Mouse (Mus musculus) gastrocnemius, adult 2 months (tissue): Measurements from ENCODE around the gene Pklr. TPM values are rescaled to one million over a fixed set of nuclear protein-coding genes. Genes with fewer than 3 reads are reported as not detected.

ENCODE experiments used
- DNase-seq: peaks from one replicate; pipeline ENCODE4 v3.0.0; 2022
- H3K27ac ChIP-seq: fragments of 200-600 bp; 2 replicates; pipeline ENCODE4 v1.8.1; 2022; ENCODE audit warnings: mild to moderate bottlenecking
- H3K4me3 ChIP-seq: fragments of 200-600 bp; 2 replicates; pipeline ENCODE4 v1.8.1; 2022; ENCODE audit warnings: mild to moderate bottlenecking, moderate library complexity
- CTCF ChIP-seq: fragments of 200-600 bp; IDR thresholded peaks from 2 replicates; pipeline ENCODE4 v1.8.1; 2022; ENCODE audit warnings: antibody characterized with exemption, mild to moderate bottlenecking, moderate library complexity
- intact Hi-C: fragments of 180-260 bp; cut with DNase I; formaldehyde crosslinking; loops from one replicate; pipeline ENCODE4 v1.15.1; 2025
- total RNA-seq, 2 experiments: library from RNA; stranded (reverse); gene quantifications; 2 replicates each; pipeline ENCODE4 v1.2.3; 2021

Pklr gene
- total RNA-seq, 2 experiments from 2014 or later = not detected

DNA sequence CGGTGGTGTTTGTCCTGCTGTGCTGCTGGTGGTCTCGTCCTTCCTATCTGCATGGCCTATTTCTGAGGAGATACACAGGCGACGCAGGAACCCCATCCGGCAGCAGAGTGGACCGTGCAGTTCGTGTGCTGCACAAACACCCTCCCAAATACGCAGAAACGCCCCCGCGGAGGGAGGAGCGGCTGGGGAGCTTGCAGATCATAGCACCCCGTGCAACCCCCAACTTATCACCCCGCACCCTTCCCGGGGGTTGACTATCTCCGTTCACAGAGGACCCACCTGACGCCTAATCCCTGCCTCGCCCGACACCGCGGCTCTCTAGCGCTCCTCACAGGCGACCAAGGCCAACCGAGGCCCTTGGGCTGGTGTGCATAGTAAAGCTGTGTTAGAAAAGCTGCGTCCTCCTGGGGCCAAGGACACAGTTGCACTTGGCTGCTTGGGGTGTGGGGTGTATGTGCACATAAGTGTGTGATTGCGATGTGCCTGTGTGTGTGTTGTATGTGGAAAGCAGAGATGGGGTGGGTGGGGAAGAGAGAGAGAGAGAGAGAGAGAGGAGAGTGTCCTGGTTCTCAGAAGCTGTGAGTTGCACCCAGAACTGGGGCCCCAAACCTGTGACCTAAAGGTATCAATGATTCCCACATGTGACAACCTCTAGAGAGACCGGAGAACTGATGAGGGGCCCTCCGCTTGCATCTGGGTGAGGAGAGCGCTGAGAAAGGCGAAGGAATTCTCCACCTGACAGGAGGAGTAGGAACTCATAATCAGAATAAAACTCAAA, 3.5 kb upstream of the Pklr start:
- peak; percentile 39; the same call in 1 of the 2 replicates for TF ChIP-seq CTCF
- Histone ChIP-seq H3K27ac (no peak overlapping the region), H3K4me3 (peak overlapping the region; percentile 40)
- intact Hi-C loops = no loop called here
- peak; percentile 29 for DNase-seq

DNA sequence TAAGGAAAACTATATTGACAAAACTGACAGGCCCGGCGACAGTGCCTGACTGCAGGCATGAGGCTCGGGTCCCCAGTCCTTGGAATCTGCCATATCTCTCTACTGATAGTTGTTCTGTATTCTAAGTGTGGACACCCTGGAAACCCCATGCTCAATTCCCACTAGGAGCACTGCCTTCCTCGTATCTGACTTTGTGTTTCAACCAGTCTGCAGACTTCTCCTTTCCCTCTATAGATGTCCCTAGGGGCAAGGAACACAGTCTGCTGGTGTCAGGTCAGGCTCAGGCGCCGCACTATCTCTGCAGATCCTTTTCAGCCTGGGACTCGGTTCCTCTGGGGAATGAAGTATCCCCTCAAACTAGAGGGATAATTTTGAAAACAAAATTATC, 2.9 kb upstream of the Pklr start:
- intact Hi-C loops = no loop called here
- Histone ChIP-seq H3K4me3 (no peak overlapping the region), H3K27ac (no peak overlapping the region)
- DNase-seq = no peak
- no peak for TF ChIP-seq CTCF

DNA sequence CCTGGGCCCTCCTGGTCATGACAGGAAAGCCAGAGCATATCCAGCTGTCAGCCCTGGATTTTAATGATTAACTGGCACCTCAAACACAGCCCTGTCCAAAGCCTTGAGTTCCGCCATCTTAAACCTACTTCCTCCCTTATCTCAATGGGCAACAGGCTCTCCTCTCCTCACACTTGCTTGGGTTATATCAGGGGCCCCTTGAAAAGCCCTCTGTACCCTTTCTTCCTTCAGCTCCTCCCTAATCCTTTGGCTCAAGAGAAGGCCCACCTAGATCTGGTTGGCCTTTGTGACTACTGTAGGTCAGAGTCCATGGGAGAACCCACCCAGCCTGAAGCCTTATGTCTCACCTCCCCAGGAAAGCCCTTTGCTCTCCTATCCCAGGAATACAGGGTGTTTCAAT, 2.2 kb upstream of the Pklr start:
- TF ChIP-seq CTCF = no peak
- intact Hi-C loops = no loop called here
- Histone ChIP-seq H3K27ac (no peak overlapping the region), H3K4me3 (no peak overlapping the region)
- DNase-seq = no peak

DNA sequence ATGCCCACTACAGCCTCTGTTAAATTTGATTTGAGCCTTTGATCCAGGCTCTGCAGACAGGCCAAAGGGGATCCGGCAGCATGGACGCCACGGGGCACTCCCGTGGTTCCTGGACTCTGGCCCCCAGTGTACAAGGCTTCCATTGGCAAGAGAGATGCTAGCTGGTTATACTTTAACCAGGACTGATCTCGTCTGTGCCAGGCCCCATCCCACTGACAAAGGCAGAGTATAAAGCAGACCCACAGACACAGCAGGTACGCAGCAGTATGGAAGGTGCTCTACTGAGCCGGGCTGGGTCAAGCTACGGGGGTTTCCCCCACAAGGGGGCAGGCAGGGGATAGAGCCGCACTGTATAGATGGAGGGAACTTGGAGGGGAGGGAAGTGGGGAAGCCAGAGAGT, 423 bp downstream of the Pklr start:
- DNase-seq = no peak
- intact Hi-C loops = no loop called here
- Histone ChIP-seq H3K4me3 (no peak overlapping the region), H3K27ac (no peak overlapping the region)
- TF ChIP-seq CTCF = no peak

DNA sequence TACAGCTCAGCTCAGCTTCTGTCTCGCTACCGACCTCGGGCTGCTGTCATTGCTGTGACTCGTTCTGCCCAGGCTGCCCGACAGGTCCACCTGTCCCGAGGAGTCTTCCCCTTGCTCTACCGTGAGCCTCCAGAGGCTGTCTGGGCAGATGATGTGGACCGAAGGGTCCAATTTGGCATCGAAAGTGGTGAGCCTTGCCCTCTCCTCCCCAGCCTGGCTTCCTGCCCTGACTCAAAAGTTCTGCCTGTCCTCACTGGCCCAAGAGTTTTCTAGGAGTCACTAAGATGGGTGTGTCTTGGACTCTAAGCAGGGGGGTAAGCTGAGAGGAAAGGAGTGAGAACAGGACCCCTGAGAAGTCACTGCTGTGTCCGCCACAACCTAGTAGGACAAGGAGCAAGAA, 8.9 kb downstream of the Pklr start:
- H3K27ac ChIP-seq = no peak overlapping the region
- TF ChIP-seq CTCF = no peak
- no peak overlapping the region for H3K4me3 ChIP-seq
- intact Hi-C loops = no loop called here
- DNase-seq = no peak

DNA sequence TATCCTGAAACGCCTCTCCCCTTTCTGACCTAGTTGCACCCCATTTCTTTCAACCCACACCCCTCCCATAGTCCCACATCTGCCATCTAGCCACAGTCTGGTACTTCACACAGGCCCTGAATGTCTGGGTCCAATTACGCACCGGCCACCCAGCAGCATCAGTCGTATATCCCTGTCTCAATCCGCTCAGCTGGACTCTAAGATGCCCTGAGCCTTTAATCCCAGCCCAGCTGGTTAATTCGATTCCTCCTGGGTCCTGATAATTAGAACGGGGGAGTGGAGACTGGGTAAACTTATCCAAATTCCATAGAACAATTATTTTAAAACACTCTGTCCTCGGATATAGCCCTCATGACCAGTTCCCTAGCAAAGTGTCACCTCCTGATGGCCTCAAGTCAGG, 9.6 kb downstream of the Pklr start:
- no peak for TF ChIP-seq CTCF
- Histone ChIP-seq H3K4me3 (no peak overlapping the region), H3K27ac (no peak overlapping the region)
- DNase-seq = no peak
- intact Hi-C loops = no loop called here

DNA sequence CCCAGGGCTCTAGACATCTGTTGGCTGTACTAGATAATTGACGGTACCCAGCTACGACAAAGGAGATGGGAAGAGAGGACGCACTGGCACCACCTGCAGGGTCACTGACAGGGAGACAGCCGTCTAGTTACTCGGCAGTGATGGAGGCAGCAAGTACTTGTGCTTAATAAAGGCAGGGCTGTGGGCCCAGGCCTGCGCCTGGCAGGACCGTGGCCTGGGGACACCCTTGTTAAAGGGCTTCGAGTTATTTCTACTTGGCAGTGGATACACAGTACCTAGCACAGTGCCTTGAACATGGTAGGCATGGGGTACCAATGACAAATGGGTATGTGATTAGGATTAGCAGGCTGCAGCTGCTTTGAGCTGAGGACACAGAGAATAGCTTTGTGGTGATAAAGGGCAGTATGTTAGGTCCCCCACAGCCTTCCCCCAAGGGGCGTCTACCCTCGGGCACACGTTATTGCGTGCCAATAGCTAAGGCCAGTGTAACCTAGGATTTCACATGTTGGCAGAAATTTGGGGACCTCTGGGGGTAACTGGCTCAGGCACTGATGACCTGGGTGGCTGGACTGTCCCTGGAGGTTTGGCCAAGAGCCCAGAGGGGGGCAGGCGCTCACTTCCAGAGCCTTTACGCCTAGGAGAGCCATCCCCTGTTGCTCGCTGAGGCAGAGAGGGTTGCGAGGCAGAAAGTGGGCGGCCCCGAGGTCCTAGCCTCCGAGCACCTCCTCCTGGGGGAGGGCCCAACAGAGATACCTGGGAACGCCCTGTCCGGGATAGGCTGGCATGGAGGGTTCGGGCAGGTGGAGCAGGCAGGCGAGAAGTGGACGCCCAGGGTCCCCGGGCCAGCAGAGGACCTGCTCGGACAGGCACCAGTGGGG, 11.4 kb downstream of the Pklr start:
- no peak overlapping the region for H3K27ac ChIP-seq
- no peak for DNase-seq
- no peak for TF ChIP-seq CTCF
- H3K4me3 ChIP-seq = no peak overlapping the region
- intact Hi-C loops = no loop called here

DNA sequence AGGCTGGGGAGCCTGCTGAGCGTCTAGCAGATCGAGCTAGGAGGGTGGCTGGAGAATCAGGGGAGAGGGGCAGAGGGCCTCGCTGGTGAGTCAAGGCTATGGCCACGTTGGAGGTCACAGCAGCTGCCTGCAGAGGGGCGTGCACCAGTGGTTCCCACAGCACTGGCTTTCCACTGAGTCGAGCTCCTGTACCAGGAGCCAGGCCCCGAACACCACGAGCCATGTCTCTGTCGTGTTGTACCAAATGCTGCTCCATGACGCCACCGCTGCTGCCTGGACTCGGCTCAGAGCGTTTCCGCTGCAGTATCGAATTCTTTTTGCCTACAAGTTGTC, 12.0 kb downstream of the Pklr start:
- H3K4me3 ChIP-seq = no peak overlapping the region
- H3K27ac ChIP-seq = no peak overlapping the region
- TF ChIP-seq CTCF = no peak
- intact Hi-C loops = no loop called here
- no peak for DNase-seq

DNA sequence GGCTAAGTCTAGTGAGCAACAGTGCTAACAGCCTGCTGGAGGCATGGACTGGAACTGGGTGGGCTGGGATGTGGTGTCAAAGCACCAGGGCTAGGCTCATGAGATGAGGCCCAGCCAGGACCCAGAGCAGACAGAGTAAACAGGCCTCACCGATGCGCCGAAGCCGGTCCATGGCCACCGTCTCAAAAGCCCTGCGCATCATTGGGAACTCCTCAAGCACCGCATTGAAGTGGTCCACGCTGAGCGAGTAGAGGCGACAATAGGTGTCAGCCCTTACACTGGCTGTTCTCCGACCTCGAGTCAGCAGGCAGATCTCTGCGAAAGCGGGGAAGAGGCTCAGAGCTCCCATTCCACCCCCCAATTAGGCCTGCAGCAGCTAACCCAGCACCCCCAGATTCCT, 12.6 kb downstream of the Pklr start:
- TF ChIP-seq CTCF = no peak
- intact Hi-C loops = no loop called here
- Histone ChIP-seq H3K4me3 (no peak overlapping the region), H3K27ac (no peak overlapping the region)
- DNase-seq = no peak

DNA sequence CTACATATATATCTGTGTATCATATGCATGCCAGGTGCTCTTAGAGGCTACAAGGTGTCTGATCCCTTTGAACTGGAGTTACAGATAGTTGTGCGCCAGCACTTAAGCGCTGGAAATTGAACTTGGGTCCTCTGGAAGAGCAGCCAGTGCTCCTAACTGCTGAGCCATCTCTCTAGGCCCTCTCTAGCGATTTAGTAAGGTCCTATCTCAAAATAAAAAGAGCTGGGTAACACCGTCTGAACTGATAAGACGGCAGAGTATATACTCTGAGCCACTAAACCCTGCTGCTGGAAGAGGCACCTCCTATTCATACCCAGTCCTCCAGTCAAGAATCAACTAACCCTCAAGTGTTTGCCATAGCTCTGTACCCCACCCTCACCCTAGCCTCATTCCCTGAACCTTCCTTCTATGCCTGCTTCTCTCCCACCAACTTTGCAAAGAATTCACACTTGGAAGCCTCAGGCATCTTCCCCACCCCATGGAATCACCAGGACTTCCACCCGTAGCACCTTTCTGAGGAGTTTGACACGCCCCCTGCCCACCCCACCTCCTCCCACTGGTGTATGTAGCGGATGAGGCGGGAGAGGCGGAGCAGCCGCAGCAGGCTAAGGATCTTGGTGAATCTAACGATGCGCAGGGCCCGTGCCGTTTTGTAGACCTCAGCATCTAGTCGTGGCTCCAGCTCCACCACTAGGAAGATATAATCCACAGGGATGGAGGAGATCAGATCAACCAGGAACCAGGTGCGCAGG, 16.3 kb downstream of the Pklr start:
- no peak for TF ChIP-seq CTCF
- intact Hi-C loops = no loop called here
- Histone ChIP-seq H3K27ac (no peak overlapping the region), H3K4me3 (no peak overlapping the region)
- no peak for DNase-seq

DNA sequence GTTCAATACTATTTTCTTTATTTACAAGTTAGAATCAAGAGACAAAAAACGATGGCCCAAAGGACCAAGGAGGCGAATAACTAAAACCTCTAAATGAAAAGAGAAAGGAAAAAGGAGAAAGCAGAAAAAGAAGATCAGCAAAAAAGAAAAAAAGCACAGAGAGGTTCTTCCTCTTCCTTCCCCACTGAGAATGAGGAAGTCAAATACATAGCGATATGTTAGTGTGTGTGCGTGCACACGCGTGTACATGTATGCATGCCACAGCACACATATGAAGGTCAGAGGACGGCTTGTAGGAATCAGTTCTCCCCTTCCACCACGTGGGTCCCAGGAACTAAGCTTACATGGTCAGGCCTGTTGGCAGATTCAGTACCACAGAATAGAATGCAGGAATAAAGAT, 21.0 kb downstream of the Pklr start:
- TF ChIP-seq CTCF = no peak
- intact Hi-C loops = no loop called here
- Histone ChIP-seq H3K27ac (no peak overlapping the region), H3K4me3 (no peak overlapping the region)
- no peak for DNase-seq

DNA sequence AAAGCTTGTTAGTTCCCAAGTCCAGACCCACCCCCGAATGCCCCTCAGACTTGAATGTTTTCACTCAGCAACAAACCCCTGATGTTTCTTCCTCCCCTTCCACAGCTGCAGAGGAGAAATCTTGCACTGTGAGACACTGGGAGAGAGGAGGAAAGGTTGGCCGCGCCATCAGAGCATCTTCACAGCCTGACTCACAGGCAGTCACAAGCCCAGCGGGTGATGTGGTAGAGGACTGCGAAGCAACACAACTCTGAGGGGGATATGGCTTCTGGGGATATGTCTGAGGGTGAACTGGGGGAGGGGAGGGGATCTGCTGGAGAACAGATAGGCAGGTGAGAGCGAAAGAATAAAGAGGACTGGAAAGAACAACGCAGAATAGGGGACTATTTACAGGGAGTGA, 22.7 kb downstream of the Pklr start:
- no peak overlapping the region for H3K27ac ChIP-seq
- intact Hi-C loops = no loop called here
- H3K4me3 ChIP-seq = no peak overlapping the region
- DNase-seq = no peak
- TF ChIP-seq CTCF = no peak

DNA sequence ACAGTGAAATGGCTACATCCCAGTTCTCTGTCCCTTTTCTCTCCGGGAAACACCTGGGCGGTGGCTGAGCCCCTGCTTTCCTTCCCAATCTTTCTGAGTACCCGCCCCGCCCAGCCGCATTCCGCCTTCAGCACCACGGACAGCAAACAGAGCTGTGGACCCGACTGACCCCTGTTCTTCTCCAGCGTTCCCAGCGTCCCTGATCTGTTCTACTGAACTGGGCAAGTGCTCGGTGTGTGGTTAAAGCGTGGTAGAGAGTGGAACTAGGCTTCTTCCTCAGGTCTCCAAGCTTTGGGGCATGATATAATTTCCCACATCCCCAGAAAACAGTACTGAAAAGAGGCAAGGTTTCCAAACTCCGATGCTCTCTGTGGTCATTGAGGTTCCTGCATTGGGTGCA, 23.3 kb downstream of the Pklr start:
- DNase-seq = peak; percentile 64
- H3K27ac ChIP-seq = no peak overlapping the region
- TF ChIP-seq CTCF = no peak
- H3K4me3 ChIP-seq = peak overlapping the region; percentile 77
- intact Hi-C loops = no loop called here
